Mouse (Mus musculus) heart, embryonic 11.5 days (tissue): Measurements from ENCODE around the gene Gm7257. TPM values are rescaled to one million over a fixed set of nuclear protein-coding genes. Genes with fewer than 3 reads are reported as not detected.

Experiments used
- ATAC-seq: fragments of 200-750 bp; cut with Nextera tagmentation; replicated peaks from 2 replicates; pipeline ENCODE4 v1.8.0; 2017; ENCODE audit warnings: moderate library complexity; ENCODE audit not compliant: insufficient number of reproducible peaks, low FRiP score, low TSS enrichment
- H3K27ac ChIP-seq: fragments of 300-500 bp; sonication (generic); 2 replicates; pipeline ENCODE4 v1.5.1; 2014; ENCODE audit warnings: mild to moderate bottlenecking, low read depth, low read length
- H3K27me3 ChIP-seq: fragments of 300-500 bp; sonication (generic); 2 replicates; pipeline ENCODE4 v1.6.1; 2014; ENCODE audit warnings: mild to moderate bottlenecking, low read length, mixed read lengths; ENCODE audit not compliant: control insufficient read depth, insufficient read depth
- H3K36me3 ChIP-seq: fragments of 300-500 bp; sonication (generic); 2 replicates; pipeline ENCODE4 v1.6.1; 2014; ENCODE audit warnings: mild to moderate bottlenecking, low read length, moderate library complexity, mixed read lengths; ENCODE audit not compliant: control insufficient read depth, insufficient read depth
- H3K4me1 ChIP-seq: fragments of 300-500 bp; sonication (generic); 2 replicates; pipeline ENCODE4 v1.6.1; 2014; ENCODE audit warnings: low read length; ENCODE audit not compliant: control insufficient read depth, insufficient read depth
- H3K4me2 ChIP-seq: fragments of 300-500 bp; sonication (generic); 2 replicates; pipeline ENCODE4 v1.6.1; 2014; ENCODE audit warnings: mild to moderate bottlenecking, moderate library complexity
- H3K4me3 ChIP-seq: fragments of 300-500 bp; sonication (generic); 2 replicates; pipeline ENCODE4 v1.5.1; 2014; ENCODE audit warnings: low read depth, low read length
- H3K9ac ChIP-seq: fragments of 300-500 bp; sonication (generic); 2 replicates; pipeline ENCODE4 v1.6.1; 2014; ENCODE audit warnings: mild to moderate bottlenecking, low read depth, low read length, moderate library complexity
- H3K9me3 ChIP-seq: fragments of 300-500 bp; sonication (generic); replicated peaks from 2 replicates; pipeline ENCODE4 v1.6.1; 2016; ENCODE audit warnings: low read length; ENCODE audit not compliant: control insufficient read depth
- WGBS: fragments of 180-500 bp; shearing (Covaris S2); extraction: QIAGEN DNeasy Blood & Tissue Kit; methylation state at CpG from one replicate; pipeline ENCODE4 v1.1.7; 2014; ENCODE audit not compliant: insufficient replicate concordance; 5-methylcytosine and 5-hydroxymethylcytosine counted together
- polyA plus RNA-seq: library from polyadenylated mRNA; unstranded; fragments of >200 nt; fragmentation: Nextera tagmentation; extraction: Ambion mirVana; gene quantifications from 2 replicates; pipeline ENCODE4 v1.2.1, GENCODE M21; 2014

The Gm7257 gene
- polyA plus RNA-seq, result not detected in 2 replicates

- Histone ChIP-seq H3K36me3 (no peaks in the 10 kb centered on the region), H3K27me3 (no peaks in the 10 kb centered on the region), H3K4me1 (no peaks in the 10 kb centered on the region), H3K9me3 (no peaks in the 10 kb centered on the region), H3K4me3 (no peak within 1 kb of the TSS), H3K27ac (no peak within 1 kb of the TSS), H3K4me2 (no peak within 1 kb of the TSS), H3K9ac (no peak within 1 kb of the TSS)
- 61% methylated on average over 4 of the region's 4 CpGs for WGBS
- no peak for ATAC-seq
Measured at GRCm38 (mm10) chr9:36431584-36431983, at the start of gene Gm7257. TSS of gene Gm7257 (plus strand) at chr9:36431884.

- H3K27ac ChIP-seq, result no peak overlapping the region
- no peaks in the 10 kb centered on the region for H3K27me3 ChIP-seq
- no peaks in the 10 kb centered on the region for H3K9me3 ChIP-seq
- no peaks in the 10 kb centered on the region for H3K36me3 ChIP-seq
- H3K4me1 ChIP-seq, result no peaks in the 10 kb centered on the region
- no peak overlapping the region for H3K4me3 ChIP-seq
- no peak overlapping the region for H3K9ac ChIP-seq
- 46% methylated on average over 2 of the region's 2 CpGs for WGBS
- no peak overlapping the region for H3K4me2 ChIP-seq
- no peak for ATAC-seq
Measured at GRCm38 (mm10) chr9:36402991-36403390, 28.7 kb upstream of the Gm7257 start.

DNA sequence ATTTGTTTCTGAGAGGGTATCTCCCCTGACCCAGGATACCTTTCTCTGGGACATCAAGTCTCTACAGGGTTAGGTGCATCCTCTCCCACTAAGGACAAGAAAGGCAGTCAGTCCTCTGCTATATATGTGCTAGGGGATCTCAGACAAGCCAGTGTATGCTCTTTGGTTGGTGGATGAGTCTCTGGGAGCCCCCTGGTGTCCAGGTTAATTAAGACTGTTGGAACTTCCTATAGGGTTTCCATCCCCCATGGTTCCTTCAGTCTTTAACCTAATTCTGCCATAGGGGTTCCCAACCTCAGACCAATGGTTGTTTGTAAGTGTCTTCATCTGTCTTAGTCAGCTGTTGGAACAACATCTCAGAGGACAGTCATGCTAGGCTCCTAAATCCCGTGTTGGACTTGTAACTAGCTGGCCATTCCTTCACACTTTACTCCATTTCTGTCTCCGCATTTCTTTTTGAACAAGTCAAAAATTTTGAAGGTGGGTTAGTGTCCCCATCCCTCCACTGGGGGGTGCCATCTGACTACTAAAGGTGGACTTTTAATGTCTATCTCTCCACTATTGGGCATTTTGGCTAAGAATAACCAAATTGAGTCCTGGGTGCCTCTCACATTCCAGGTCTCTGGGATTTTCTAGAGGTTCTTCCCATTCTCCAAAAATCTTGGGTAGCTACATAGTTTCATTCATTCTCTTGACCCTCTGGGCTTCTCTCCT is 3.5 kb downstream of the Gm7257 start:
- Histone ChIP-seq H3K9me3 (no peaks in the 10 kb centered on the region), H3K4me3 (no peak overlapping the region), H3K9ac (no peak overlapping the region), H3K4me2 (no peak overlapping the region), H3K27ac (no peak overlapping the region), H3K36me3 (no peaks in the 10 kb centered on the region), H3K4me1 (no peaks in the 10 kb centered on the region), H3K27me3 (no peaks in the 10 kb centered on the region)
- ATAC-seq, result no peak
- WGBS, result 29% methylated on average over 2 of the region's 2 CpGs

DNA sequence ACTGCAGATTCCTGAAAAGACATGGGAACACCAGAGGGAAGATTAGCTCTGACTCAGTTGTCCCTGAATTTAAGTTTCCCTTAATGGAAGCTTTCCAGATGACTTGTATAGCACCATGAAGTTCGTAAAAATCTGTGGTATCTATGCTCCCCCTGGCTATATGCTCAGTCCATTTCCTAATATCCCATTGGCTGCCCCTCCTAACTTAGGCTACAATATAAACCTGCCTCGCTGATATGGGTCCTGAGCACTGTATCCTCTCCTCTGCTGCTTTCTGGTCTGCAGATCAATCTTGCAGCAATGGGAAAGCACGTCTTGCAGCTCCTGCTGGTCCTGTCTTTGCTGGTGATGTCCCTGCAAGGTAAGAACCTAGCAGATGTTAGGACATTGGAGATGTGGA is 43.7 kb downstream of the Gm7257 start, which contains the start of gene Gm9513:
Gene Gm9513, plus strand, starts transcription at position 301 of the 400 bp plus-strand sequence.
- no peak for ATAC-seq
- Histone ChIP-seq H3K9ac (no peak within 1 kb of the TSS), H3K9me3 (peaks cover 8% of the 10 kb centered on the region), H3K4me2 (no peak within 1 kb of the TSS), H3K36me3 (no peaks in the 10 kb centered on the region), H3K4me1 (no peaks in the 10 kb centered on the region), H3K4me3 (no peak within 1 kb of the TSS), H3K27me3 (no peaks in the 10 kb centered on the region), H3K27ac (no peak within 1 kb of the TSS)
- WGBS, result 66% methylated on average over 3 of the region's 3 CpGs

Other genes starting within 250 kb of the Gm7257 start
- not detected in 2 replicates for gene Gm9513, start 43.8 kb downstream of the Gm7257 start, polyA plus RNA-seq
- not detected in 2 replicates for gene Gm5615, start 110.1 kb downstream of the Gm7257 start, polyA plus RNA-seq
- not detected in 2 replicates for gene Gm17689, start 150.8 kb downstream of the Gm7257 start, polyA plus RNA-seq
- gene A630095E13Rik, start 211.5 kb downstream of the Gm7257 start, polyA plus RNA-seq, result not detected in 2 replicates